Mouse (Mus musculus) liver, embryonic 12.5 days (tissue): ENCODE data around the gene Gm5244. TPM values are rescaled to one million over a fixed set of nuclear protein-coding genes. Genes with fewer than 3 reads are reported as not detected.

ENCODE experiments used
- ATAC-seq: fragments of 200-750 bp; cut with Nextera tagmentation; 2 replicates; pipeline ENCODE4 v1.8.0; 2017; ENCODE audit warnings: moderate number of reproducible peaks, mild to moderate bottlenecking, moderate library complexity
- H3K27ac ChIP-seq: fragments of 300-500 bp; sonication (generic); 2 replicates; pipeline ENCODE4 v1.5.1; 2016; ENCODE audit warnings: mild to moderate bottlenecking
- H3K27me3 ChIP-seq: fragments of 300-500 bp; sonication (generic); replicated peaks from 2 replicates; pipeline ENCODE4 v1.6.1; 2016; ENCODE audit warnings: mild to moderate bottlenecking, moderate library complexity
- H3K36me3 ChIP-seq: fragments of 300-500 bp; sonication (generic); 2 replicates; pipeline ENCODE4 v1.6.1; 2016; ENCODE audit warnings: mild to moderate bottlenecking, moderate library complexity
- H3K4me1 ChIP-seq: fragments of 300-500 bp; sonication (generic); 2 replicates; pipeline ENCODE4 v1.6.1; 2016
- H3K4me2 ChIP-seq: fragments of 300-500 bp; sonication (generic); 2 replicates; pipeline ENCODE4 v1.6.1; 2016; ENCODE audit warnings: mild to moderate bottlenecking, moderate library complexity
- H3K4me3 ChIP-seq: fragments of 300-500 bp; sonication (generic); 2 replicates; pipeline ENCODE4 v1.5.1; 2016; ENCODE audit warnings: mild to moderate bottlenecking, moderate library complexity
- H3K9ac ChIP-seq: fragments of 300-500 bp; sonication (generic); 2 replicates; pipeline ENCODE4 v1.6.1; 2016; ENCODE audit warnings: mild to moderate bottlenecking, moderate library complexity
- H3K9me3 ChIP-seq: fragments of 300-500 bp; sonication (generic); replicated peaks from 2 replicates; pipeline ENCODE4 v1.6.1; 2016; ENCODE audit warnings: mild to moderate bottlenecking, moderate library complexity
- WGBS: fragments of 180-500 bp; shearing (Covaris S2); methylation state at CpG from one replicate; pipeline ENCODE4 v1.1.7; 2016; ENCODE audit not compliant: insufficient replicate concordance; 5-methylcytosine and 5-hydroxymethylcytosine counted together
- polyA plus RNA-seq: library from polyadenylated mRNA; unstranded; fragments of >200 nt; fragmentation: Nextera tagmentation; extraction: Ambion mirVana; gene quantifications from 2 replicates; pipeline ENCODE4 v1.2.1, GENCODE M21; 2016

The Gm5244 gene
- polyA plus RNA-seq, 1 experiment from 2014 or later: not detected

- WGBS: 15% methylated on average over 4 of the region's 4 CpGs
- H3K27me3 ChIP-seq: no peaks in the 10 kb centered on the region
- no peak overlapping the region for H3K27ac ChIP-seq
- no peaks in the 10 kb centered on the region for H3K4me1 ChIP-seq
- ATAC-seq: no peak
- H3K36me3 ChIP-seq: no peaks in the 10 kb centered on the region
- H3K9me3 ChIP-seq: no peaks in the 10 kb centered on the region
- no peak overlapping the region for H3K4me3 ChIP-seq
- no peak overlapping the region for H3K4me2 ChIP-seq
- no peak overlapping the region for H3K9ac ChIP-seq
These were observed 26.1 kb upstream of the Gm5244 start for GRCm38 (mm10) chr19:12820383-12820782.

DNA sequence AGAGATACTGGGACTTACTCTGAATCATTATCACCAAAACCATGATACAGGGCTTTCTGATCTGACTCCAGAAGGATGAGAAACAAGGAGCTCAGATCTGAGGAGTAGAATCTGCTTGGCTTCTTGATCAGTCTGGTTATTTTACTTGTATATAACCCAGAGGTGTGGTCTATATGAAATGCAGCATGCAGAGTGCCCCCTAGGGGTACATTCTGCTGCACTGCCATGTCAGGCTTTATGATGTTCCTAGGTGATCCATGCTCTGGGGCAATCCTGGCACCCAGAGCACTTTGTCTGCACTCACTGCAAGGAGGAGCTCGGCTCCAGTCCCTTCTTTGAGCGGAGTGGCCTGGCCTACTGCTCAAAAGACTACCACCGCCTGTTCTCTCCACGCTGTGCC, 21.9 kb upstream of the Gm5244 start:
- WGBS: 65% methylated on average over 4 of the region's 4 CpGs

DNA sequence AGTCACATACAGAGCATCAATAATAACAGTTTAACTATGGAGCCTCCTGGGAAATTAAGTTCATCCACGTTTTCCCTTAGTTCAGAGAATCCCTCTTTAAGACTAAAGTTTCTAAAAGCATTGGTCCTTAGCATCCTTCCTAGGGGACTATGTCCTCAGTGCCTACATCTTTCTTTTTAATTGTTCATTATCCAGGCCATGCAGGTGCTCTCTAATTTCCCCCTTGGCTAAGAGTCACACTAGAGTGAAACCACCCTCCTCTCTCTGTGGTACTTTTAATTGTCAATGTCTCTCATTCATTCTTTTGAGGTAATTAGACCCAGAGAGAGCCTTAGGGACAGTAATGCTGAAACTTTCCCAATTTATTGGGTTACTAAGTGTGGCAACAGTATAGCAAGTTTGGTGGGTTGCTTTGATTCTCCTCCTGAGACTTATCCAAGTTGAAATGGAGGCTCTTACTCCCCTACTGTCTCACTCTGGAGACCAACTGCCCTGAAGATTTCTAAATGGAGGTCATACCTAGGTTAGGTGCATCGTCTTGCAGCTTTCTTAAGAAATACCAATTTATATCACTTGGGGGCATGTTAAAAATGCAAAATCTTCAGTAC, 15.6 kb upstream of the Gm5244 start:
- Histone ChIP-seq H3K27me3 (no peaks in the 10 kb centered on the region), H3K4me3 (no peak overlapping the region), H3K27ac (no peak overlapping the region), H3K36me3 (no peaks in the 10 kb centered on the region), H3K9ac (no peak overlapping the region), H3K4me2 (no peak overlapping the region), H3K4me1 (peaks cover 8% of the 10 kb centered on the region), H3K9me3 (no peaks in the 10 kb centered on the region)
- WGBS: 57% methylated on average over 2 of the region's 2 CpGs
- no peak for ATAC-seq

More for the DNA sequence above, 21.9 kb upstream of the Gm5244 start:
- Histone ChIP-seq H3K27ac (no peak overlapping the region), H3K4me1 (no peaks in the 10 kb centered on the region), H3K9ac (no peak overlapping the region), H3K4me3 (no peak overlapping the region), H3K9me3 (no peaks in the 10 kb centered on the region), H3K4me2 (no peak overlapping the region), H3K36me3 (no peaks in the 10 kb centered on the region), H3K27me3 (no peaks in the 10 kb centered on the region)
- ATAC-seq: no peak

- H3K4me3 ChIP-seq: no peak overlapping the region
- H3K4me2 ChIP-seq: no peak overlapping the region
- no peak overlapping the region for H3K27ac ChIP-seq
- H3K9ac ChIP-seq: no peak overlapping the region
- no peaks in the 10 kb centered on the region for H3K36me3 ChIP-seq
- H3K27me3 ChIP-seq: no peaks in the 10 kb centered on the region
- H3K9me3 ChIP-seq: no peaks in the 10 kb centered on the region
- 65% methylated on average over 1 of the region's 1 CpGs for WGBS
- peaks cover 8% of the 10 kb centered on the region for H3K4me1 ChIP-seq
- ATAC-seq: no peak
These were observed 14.9 kb upstream of the Gm5244 start for GRCm38 (mm10) chr19:12831559-12831958.

DNA sequence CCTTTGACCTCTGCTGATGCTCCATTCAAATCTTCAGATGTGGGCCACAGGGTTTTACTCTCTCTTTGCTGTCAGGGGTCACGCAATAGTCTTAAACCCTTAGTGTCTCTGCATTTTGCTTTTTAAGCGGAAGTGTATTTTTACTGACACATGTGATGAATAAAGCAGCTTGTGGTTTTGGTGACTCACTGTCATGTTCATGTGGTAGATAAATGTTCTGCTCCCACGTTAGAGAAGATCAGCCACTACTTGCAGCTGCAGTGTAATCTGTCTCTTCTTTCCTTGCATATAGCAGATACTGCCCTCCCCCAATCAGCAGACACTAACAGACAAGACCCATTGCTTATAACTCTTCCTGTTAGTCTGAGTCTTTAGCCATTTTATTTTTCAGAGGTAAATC, 12.9 kb upstream of the Gm5244 start:
- no peaks in the 10 kb centered on the region for H3K9me3 ChIP-seq
- no peak overlapping the region for H3K27ac ChIP-seq
- no peaks in the 10 kb centered on the region for H3K27me3 ChIP-seq
- no peak overlapping the region for H3K4me3 ChIP-seq
- peak; percentile 78 for ATAC-seq
- H3K9ac ChIP-seq: no peak overlapping the region
- 23% methylated on average over 3 of the region's 3 CpGs for WGBS
- H3K4me2 ChIP-seq: no peak overlapping the region
- H3K36me3 ChIP-seq: no peaks in the 10 kb centered on the region
- H3K4me1 ChIP-seq: peaks cover 8% of the 10 kb centered on the region

- Histone ChIP-seq H3K9me3 (no peaks in the 10 kb centered on the region), H3K36me3 (no peaks in the 10 kb centered on the region), H3K9ac (no peak overlapping the region), H3K4me3 (no peak overlapping the region), H3K27ac (no peak overlapping the region), H3K27me3 (no peaks in the 10 kb centered on the region), H3K4me1 (peaks cover 2% of the 10 kb centered on the region; the same call in 1 of the 2 replicates), H3K4me2 (no peak overlapping the region)
- WGBS: 60% methylated on average over 1 of the region's 1 CpGs
- no peak for ATAC-seq
These were observed 8.0 kb upstream of the Gm5244 start for GRCm38 (mm10) chr19:12838507-12838906.

DNA sequence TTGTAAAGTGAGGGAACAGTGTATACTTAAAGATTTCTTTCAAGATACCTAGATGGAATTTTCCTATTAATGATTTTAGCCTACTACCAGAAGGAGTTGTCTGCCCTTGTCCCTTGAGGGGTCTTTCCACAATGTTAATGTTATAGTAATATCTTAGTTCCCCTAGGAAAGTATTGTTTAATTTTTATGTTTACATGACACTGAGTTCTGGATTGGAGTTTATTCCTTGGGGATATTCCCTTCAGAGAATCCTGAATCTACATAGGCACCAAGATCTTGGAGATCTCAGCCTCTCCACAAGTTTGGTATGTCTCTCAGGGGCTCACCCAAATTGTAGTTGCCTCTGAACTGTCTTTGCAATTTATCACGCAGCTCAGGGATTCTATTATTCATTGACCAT, 10.5 kb downstream of the Gm5244 start, which contains the start of gene Olfr1444:
Olfr1444 (plus strand) TSS at position 301 of the 400 bp plus-strand sequence.
- Histone ChIP-seq H3K36me3 (no peaks in the 10 kb centered on the region), H3K4me2 (no peak within 1 kb of the TSS), H3K4me1 (no peaks in the 10 kb centered on the region), H3K27ac (no peak within 1 kb of the TSS), H3K9ac (no peak within 1 kb of the TSS), H3K27me3 (no peaks in the 10 kb centered on the region), H3K4me3 (no peak within 1 kb of the TSS), H3K9me3 (no peaks in the 10 kb centered on the region)
- ATAC-seq: no peak
- WGBS: 50% methylated on average over 1 of the region's 1 CpGs

DNA sequence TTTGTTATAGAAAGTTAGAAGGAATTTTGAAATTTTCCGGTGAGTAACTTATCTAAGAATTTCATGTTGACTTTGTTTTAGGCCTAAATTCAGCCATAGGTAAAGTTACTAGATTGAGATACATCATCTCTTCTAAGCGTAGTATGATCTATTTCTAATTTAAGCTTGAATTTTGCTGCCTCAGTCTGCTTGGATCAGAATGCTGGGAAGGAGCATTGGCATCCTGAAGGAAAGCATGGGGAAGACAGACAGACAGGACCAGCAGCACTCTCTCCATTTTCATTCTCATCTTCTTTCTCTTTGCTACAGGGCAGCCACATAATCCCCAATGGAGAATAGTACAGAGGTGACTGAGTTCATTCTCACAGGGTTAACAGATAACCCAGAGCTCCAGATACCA, 37.1 kb downstream of the Gm5244 start, which contains the start of gene Olfr1445:
Olfr1445 (plus strand) TSS at position 301 of the 400 bp plus-strand sequence.
- Histone ChIP-seq H3K4me1 (no peaks in the 10 kb centered on the region), H3K4me2 (no peak within 1 kb of the TSS), H3K27ac (no peak within 1 kb of the TSS), H3K9me3 (no peaks in the 10 kb centered on the region), H3K36me3 (no peaks in the 10 kb centered on the region), H3K9ac (no peak within 1 kb of the TSS), H3K4me3 (no peak within 1 kb of the TSS), H3K27me3 (no peaks in the 10 kb centered on the region)
- 55% methylated on average over 2 of the region's 2 CpGs for WGBS
- ATAC-seq: no peak

DNA sequence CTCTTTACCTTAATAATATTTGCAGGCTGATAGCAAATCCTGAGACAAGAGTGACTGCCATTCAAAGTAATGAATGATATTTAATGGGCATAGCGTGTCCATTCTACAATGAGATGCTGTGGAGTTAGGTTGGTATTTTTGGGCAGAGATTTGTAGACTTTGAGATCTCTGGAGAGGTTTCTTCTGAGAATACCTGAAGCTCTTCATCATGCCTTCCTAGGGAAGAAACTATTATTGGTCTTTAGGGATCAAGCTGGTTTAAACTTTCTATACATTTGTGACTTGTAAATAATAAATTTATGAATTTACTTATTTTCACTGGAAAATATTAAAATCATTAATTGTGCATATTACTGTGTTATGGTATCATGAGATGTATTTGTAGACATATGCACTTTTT, 46.9 kb downstream of the Gm5244 start, which contains the start of gene Olfr1446:
Olfr1446 (minus strand) TSS at position 101 of the 400 bp plus-strand sequence.
- Histone ChIP-seq H3K27me3 (no peaks in the 10 kb centered on the region), H3K4me2 (no peak within 1 kb of the TSS), H3K4me3 (no peak within 1 kb of the TSS), H3K27ac (no peak within 1 kb of the TSS), H3K36me3 (no peaks in the 10 kb centered on the region), H3K9me3 (no peaks in the 10 kb centered on the region), H3K4me1 (no peaks in the 10 kb centered on the region), H3K9ac (no peak within 1 kb of the TSS)
- WGBS: 52% methylated on average over 1 of the region's 1 CpGs
- no peak for ATAC-seq

Other genes starting within 250 kb of the Gm5244 start
- gene Gm4952, start 246.7 kb upstream of the Gm5244 start, polyA plus RNA-seq: 0.57 and 0.68 TPM in 2 replicates
- 0.33 TPM in 1 of 2 replicates, not detected in the other for gene Glyat, start 213.4 kb upstream of the Gm5244 start, polyA plus RNA-seq
- not detected in 2 replicates for gene Olfr1442, start 176.2 kb upstream of the Gm5244 start, polyA plus RNA-seq
- gene Olfr1443, start 168.6 kb upstream of the Gm5244 start, polyA plus RNA-seq: not detected in 2 replicates
- 0.38 and 0.44 TPM in 2 replicates for gene Keg1, start 150.9 kb upstream of the Gm5244 start, polyA plus RNA-seq
- gene Cntf, start 81.0 kb upstream of the Gm5244 start, polyA plus RNA-seq: 1.0 and 1.1 TPM in 2 replicates
- 11.6 and 12.4 TPM in 2 replicates for gene Zfp91, start 50.6 kb upstream of the Gm5244 start, polyA plus RNA-seq
- gene Lpxn, start 50.5 kb upstream of the Gm5244 start, polyA plus RNA-seq: 1.3 and 1.4 TPM in 2 replicates
- not detected in 2 replicates for gene Olfr1444, start 10.6 kb downstream of the Gm5244 start, polyA plus RNA-seq
- not detected in 2 replicates for gene Olfr1445, start 37.2 kb downstream of the Gm5244 start, polyA plus RNA-seq
- not detected in 2 replicates for gene Olfr1446, start 46.8 kb downstream of the Gm5244 start, polyA plus RNA-seq
- not detected in 2 replicates for gene Olfr1447, start 57.1 kb downstream of the Gm5244 start, polyA plus RNA-seq
- not detected in 2 replicates for gene Olfr1448, start 77.7 kb downstream of the Gm5244 start, polyA plus RNA-seq
- not detected in 2 replicates for gene Olfr1449, start 84.2 kb downstream of the Gm5244 start, polyA plus RNA-seq
- not detected in 2 replicates for gene Olfr1450, start 103.6 kb downstream of the Gm5244 start, polyA plus RNA-seq
- gene Olfr1451, start 148.3 kb downstream of the Gm5244 start, polyA plus RNA-seq: not detected in 2 replicates
- not detected in 2 replicates for gene Olfr1453, start 181.6 kb downstream of the Gm5244 start, polyA plus RNA-seq
- not detected in 2 replicates for gene Olfr1454, start 213.9 kb downstream of the Gm5244 start, polyA plus RNA-seq